Mouse (Mus musculus): ENCODE data around the gene Pctp.

The Pctp gene

GRCm38 (mm10) chr11:89947806-89948205 is 54.9 kb downstream of the Pctp start:
- H3K4me3 ChIP-seq (replicated peaks; ENCODE audit: low read length): no peak overlapping the region
- no peaks in the 10 kb centered on the region for H3K9me3 ChIP-seq (ENCODE audit: low read length)
- H3K36me3 ChIP-seq (ENCODE audit: insufficient read depth, low read length): no peaks in the 10 kb centered on the region
- no peaks in the 10 kb centered on the region for H3K4me1 ChIP-seq (replicated peaks; ENCODE audit: low read depth, low read length)
- H3K27me3 ChIP-seq (ENCODE audit: insufficient read depth, low read length): peaks cover 18% of the 10 kb centered on the region
- TF ChIP-seq POU5F1 (IDR thresholded peaks at IDR 0.05; ENCODE audit: borderline replicate concordance, low read length) (no peak), NANOG (IDR thresholded peaks at IDR 0.05; ENCODE audit: borderline replicate concordance, low read length) (no peak), CTCF (conservative IDR thresholded peaks at IDR 0.05; ENCODE audit: low read length) (no peak)

GRCm38 (mm10) chr11:89945159-89945558 is 57.5 kb downstream of the Pctp start:
- peaks cover 9% of the 10 kb centered on the region for H3K27me3 ChIP-seq (ENCODE audit: insufficient read depth, low read length)
- TF ChIP-seq NANOG (IDR thresholded peaks at IDR 0.05; ENCODE audit: borderline replicate concordance, low read length): no peak
- no peak for TF ChIP-seq CTCF (conservative IDR thresholded peaks at IDR 0.05; ENCODE audit: low read length)
- no peak for TF ChIP-seq POU5F1 (IDR thresholded peaks at IDR 0.05; ENCODE audit: borderline replicate concordance, low read length)
- no peaks in the 10 kb centered on the region for H3K36me3 ChIP-seq (ENCODE audit: insufficient read depth, low read length)
- no peak overlapping the region for H3K4me3 ChIP-seq (replicated peaks; ENCODE audit: low read length)
- no peaks in the 10 kb centered on the region for H3K9me3 ChIP-seq (ENCODE audit: low read length)
- no peaks in the 10 kb centered on the region for H3K4me1 ChIP-seq (replicated peaks; ENCODE audit: low read depth, low read length)

- no peak for TF ChIP-seq CTCF (conservative IDR thresholded peaks at IDR 0.05; ENCODE audit: low read length)
- TF ChIP-seq POU5F1 (IDR thresholded peaks at IDR 0.05; ENCODE audit: borderline replicate concordance, low read length): no peak
- TF ChIP-seq NANOG (IDR thresholded peaks at IDR 0.05; ENCODE audit: borderline replicate concordance, low read length): no peak
- no peaks in the 10 kb centered on the region for H3K9me3 ChIP-seq (ENCODE audit: low read length)
Observed at GRCm38 (mm10) chr11:89937241-89937640, 65.5 kb downstream of the Pctp start.

More at GRCm38 (mm10) chr11:89937241-89937640, 65.5 kb downstream of the Pctp start:
- Histone ChIP-seq H3K27me3 (ENCODE audit: insufficient read depth, low read length) (no peaks in the 10 kb centered on the region), H3K36me3 (ENCODE audit: insufficient read depth, low read length) (no peaks in the 10 kb centered on the region), H3K4me1 (replicated peaks; ENCODE audit: low read depth, low read length) (no peaks in the 10 kb centered on the region), H3K4me3 (replicated peaks; ENCODE audit: low read length) (no peak overlapping the region)
